ENCODE assay signal across 9 mouse cellular contexts in the genomic region with DNA sequence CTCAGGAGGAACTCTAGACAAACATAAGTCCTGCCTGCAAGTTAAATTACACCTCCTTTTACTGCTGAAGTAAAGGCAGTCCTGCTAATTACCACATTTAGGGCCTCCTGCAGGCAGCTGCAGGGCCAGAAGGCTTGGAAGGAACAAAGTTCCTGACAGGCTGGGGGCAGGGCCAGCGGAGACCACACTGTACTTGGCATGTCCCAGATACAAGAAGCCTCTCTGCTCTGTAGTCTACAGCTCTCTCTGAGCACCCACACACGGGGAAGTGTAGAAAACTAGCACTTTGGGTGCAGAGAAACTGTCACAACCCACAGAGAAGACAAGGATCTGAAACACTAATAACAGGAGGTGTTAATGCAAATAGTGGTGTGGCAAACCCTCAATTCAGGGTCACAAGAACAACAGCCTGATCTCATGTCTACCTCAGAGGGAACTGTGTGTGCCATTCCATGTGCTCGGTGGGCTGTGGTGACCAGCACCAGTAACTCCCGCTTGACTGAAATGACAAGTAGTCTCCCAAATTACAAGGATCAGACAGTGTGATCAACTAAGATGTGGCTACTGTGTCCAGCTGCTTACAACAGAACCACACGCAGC. TPM values are rescaled to one million over a fixed set of nuclear protein-coding genes. Genes with fewer than 3 reads are reported as not detected.
DNase-seq lines count a peak whose midpoint lies in the region; ATAC-seq and TF ChIP-seq lines count a peak whose summit lies in the region.
"Had no signal": no experiment of that assay in that cellular context is flagged by ENCODE, and none has a peak within 500 bp of the region (broad histone marks: within the 10 kb centered on the region; RNA-seq: fewer than 3 reads in every experiment).

No protein-coding gene starts in this region.

- no peak overlapping the region for H3K27ac ChIP-seq in midbrain, postnatal 0 days (ENCODE audit: low read depth, low read length)
- H3K27ac ChIP-seq in midbrain, embryonic 15.5 days = no peak overlapping the region
- peak overlapping the region; percentile 51 for H3K27ac ChIP-seq in kidney, postnatal 0 days
- H3K27ac ChIP-seq in olfactory bulb, adult 2 months (ENCODE audit: insufficient read depth, low read depth, low read length) = peak overlapping the region; percentile 92
- H3K27ac ChIP-seq: liver, embryonic 14.5 days had no signal

- H3K4me3 ChIP-seq in midbrain, postnatal 0 days (ENCODE audit: low read depth, low read length) = no peak overlapping the region
- no peak overlapping the region for H3K4me3 ChIP-seq in midbrain, embryonic 15.5 days
- no peak overlapping the region for H3K4me3 ChIP-seq in kidney, postnatal 0 days (replicated peaks; ENCODE audit: low read depth, low read length)
- H3K4me3 ChIP-seq in olfactory bulb, adult 2 months (ENCODE audit: insufficient read depth, low read depth, low read length) = no peak overlapping the region

- H3K4me2 ChIP-seq in midbrain, postnatal 0 days (ENCODE audit: low read depth, low read length, poor library complexity, severe bottlenecking) = no peak overlapping the region
- no peak overlapping the region for H3K4me2 ChIP-seq in midbrain, embryonic 15.5 days
- no peak overlapping the region for H3K4me2 ChIP-seq in kidney, postnatal 0 days (ENCODE audit: low read length)

- no peak overlapping the region for H3K9ac ChIP-seq in midbrain, postnatal 0 days (replicated peaks; ENCODE audit: low read length, poor library complexity, severe bottlenecking)
- no peak overlapping the region for H3K9ac ChIP-seq in midbrain, embryonic 15.5 days
- H3K9ac ChIP-seq in kidney, postnatal 0 days (ENCODE audit: low read depth, low read length) = no peak overlapping the region
- H3K9ac ChIP-seq: liver, embryonic 14.5 days had no signal

- TF ChIP-seq POLR2A in olfactory bulb, adult 2 months (IDR thresholded peaks at IDR 0.05; ENCODE audit: insufficient read depth, low read depth, low read length) = no peak

- no peaks in the 10 kb centered on the region for H3K27me3 ChIP-seq in midbrain, postnatal 0 days (ENCODE audit: insufficient read depth, low read length)
- no peaks in the 10 kb centered on the region for H3K27me3 ChIP-seq in midbrain, embryonic 15.5 days (replicated peaks)
- H3K27me3 ChIP-seq in kidney, postnatal 0 days (ENCODE audit: insufficient read depth, low read length) = no peaks in the 10 kb centered on the region

- 43% methylated on average over 5 of the region's 5 CpGs for WGBS in midbrain, postnatal 0 days
- WGBS in midbrain, embryonic 15.5 days = 30% methylated on average over 5 of the region's 5 CpGs
- 16% methylated on average over 5 of the region's 5 CpGs for WGBS in kidney, postnatal 0 days
- 10% methylated on average over 5 of the region's 5 CpGs for WGBS in olfactory bulb, adult 2 months

- no peaks in the 10 kb centered on the region for H3K36me3 ChIP-seq in midbrain, postnatal 0 days (ENCODE audit: insufficient read depth, low read length)
- H3K36me3 ChIP-seq in midbrain, embryonic 15.5 days (replicated peaks) = no peaks in the 10 kb centered on the region
- no peaks in the 10 kb centered on the region for H3K36me3 ChIP-seq in kidney, postnatal 0 days (ENCODE audit: insufficient read depth, low read length)

- H3K4me1 ChIP-seq in midbrain, postnatal 0 days (ENCODE audit: insufficient read depth, low read length) = peaks cover 3% of the 10 kb centered on the region; the same call in 1 of the 2 replicates
- H3K4me1 ChIP-seq in midbrain, embryonic 15.5 days = peaks cover 19% of the 10 kb centered on the region
- H3K4me1 ChIP-seq in kidney, postnatal 0 days (replicated peaks; ENCODE audit: insufficient read depth, low read length) = no peaks in the 10 kb centered on the region; the same call in 1 of the 2 replicates
- peaks cover 42% of the 10 kb centered on the region for H3K4me1 ChIP-seq in olfactory bulb, adult 2 months (ENCODE audit: control insufficient read depth, insufficient read depth, low read length)

- peak; percentile 51 to 52 for DNase-seq in cerebellum, adult 18-20 months
- no peak for DNase-seq in cerebellum, postnatal 14 days
- DNase-seq in midbrain, postnatal 0 days (ENCODE audit: low spot score) = peak; percentile 21
- peak; percentile 38 for DNase-seq in kidney, postnatal 0 days (ENCODE audit: low spot score)
- no peak for DNase-seq in ovary, postnatal 10 days (ENCODE audit: low spot score)

- H3K9me3 ChIP-seq in midbrain, postnatal 0 days (ENCODE audit: low read length) = no peaks in the 10 kb centered on the region
- no peaks in the 10 kb centered on the region for H3K9me3 ChIP-seq in midbrain, embryonic 15.5 days
- no peaks in the 10 kb centered on the region for H3K9me3 ChIP-seq in kidney, postnatal 0 days (replicated peaks; ENCODE audit: low read length)

- no peak for ATAC-seq in midbrain, postnatal 0 days (ENCODE audit: low FRiP score)
- ATAC-seq in midbrain, embryonic 15.5 days (replicated peaks) = no peak
- no peak for ATAC-seq in kidney, postnatal 0 days (replicated peaks; ENCODE audit: low FRiP score, low read depth)
- ATAC-seq in granulocyte monocyte progenitor cell, adult 5-6 weeks (replicated peaks; ENCODE audit: poor library complexity, severe bottlenecking) = no peak; the same call in 1 of the 2 replicates

- no peak for TF ChIP-seq CTCF in midbrain, postnatal 0 days (IDR thresholded peaks at IDR 0.05)
- no peak for TF ChIP-seq CTCF in kidney, postnatal 0 days (IDR thresholded peaks at IDR 0.05; ENCODE audit: low read depth)
- TF ChIP-seq CTCF in olfactory bulb, adult 2 months (IDR thresholded peaks at IDR 0.05; ENCODE audit: insufficient read depth, low read depth, low read length) = no peak

RNA-seq across cellular contexts. Expression of a gene that starts 37.8 kb away (rescaled TPM):
- 85.8 and 87.0 TPM in 2 replicates for total RNA-seq in midbrain, postnatal 0 days (2014; rRNA removed)
- polyA plus RNA-seq in midbrain, postnatal 0 days (2015; fragmentation: Nextera tagmentation; extraction: Ambion mirVana) = 153 and 158 TPM in 2 replicates
- 173 and 176 TPM in 2 replicates for polyA plus RNA-seq in midbrain, embryonic 15.5 days (2015; fragmentation: Nextera tagmentation; extraction: Ambion mirVana)
- polyA plus RNA-seq in kidney, postnatal 0 days (2015; fragmentation: Nextera tagmentation; extraction: Ambion mirVana) = 69.9 and 72.8 TPM in 2 replicates
- 264 TPM in 1 of 2 replicates, not detected in the other for polyA plus RNA-seq in olfactory bulb, adult 2 months (2012; ENCODE audit: insufficient read depth, insufficient read length, low replicate concordance, missing spikeins)
- total RNA-seq in granulocyte monocyte progenitor cell, adult 5-6 weeks (2014; fragmentation: Nextera tagmentation) = 106 and 112 TPM in 2 replicates
- 40.4 and 56.0 TPM in 2 replicates for total RNA-seq in granulocyte monocyte progenitor cell, adult 5-6 weeks (2017)

RNA-seq across cellular contexts. Expression of a gene that starts 42.5 kb away (rescaled TPM):
- total RNA-seq in midbrain, postnatal 0 days (2014; rRNA removed) = 33.7 and 35.7 TPM in 2 replicates
- 44.9 and 49.6 TPM in 2 replicates for polyA plus RNA-seq in midbrain, postnatal 0 days (2015; fragmentation: Nextera tagmentation; extraction: Ambion mirVana)
- 43.5 and 44.5 TPM in 2 replicates for polyA plus RNA-seq in midbrain, embryonic 15.5 days (2015; fragmentation: Nextera tagmentation; extraction: Ambion mirVana)
- 49.7 and 57.9 TPM in 2 replicates for polyA plus RNA-seq in kidney, postnatal 0 days (2015; fragmentation: Nextera tagmentation; extraction: Ambion mirVana)
- not detected in 2 replicates for polyA plus RNA-seq in olfactory bulb, adult 2 months (2012; ENCODE audit: insufficient read depth, insufficient read length, low replicate concordance, missing spikeins)
- 21.9 and 26.1 TPM in 2 replicates for total RNA-seq in granulocyte monocyte progenitor cell, adult 5-6 weeks (2014; fragmentation: Nextera tagmentation)
- 12.8 and 21.6 TPM in 2 replicates for total RNA-seq in granulocyte monocyte progenitor cell, adult 5-6 weeks (2017)

RNA-seq across cellular contexts. Expression of a gene that starts 57.8 kb away (rescaled TPM):
- 13.6 and 13.7 TPM in 2 replicates for total RNA-seq in midbrain, postnatal 0 days (2014; rRNA removed)
- 15.7 and 17.7 TPM in 2 replicates for polyA plus RNA-seq in midbrain, postnatal 0 days (2015; fragmentation: Nextera tagmentation; extraction: Ambion mirVana)
- 11.2 and 12.9 TPM in 2 replicates for polyA plus RNA-seq in midbrain, embryonic 15.5 days (2015; fragmentation: Nextera tagmentation; extraction: Ambion mirVana)
- polyA plus RNA-seq in kidney, postnatal 0 days (2015; fragmentation: Nextera tagmentation; extraction: Ambion mirVana) = 57.3 and 61.6 TPM in 2 replicates
- not detected in 2 replicates for polyA plus RNA-seq in olfactory bulb, adult 2 months (2012; ENCODE audit: insufficient read depth, insufficient read length, low replicate concordance, missing spikeins)
- 18.9 and 32.1 TPM in 2 replicates for total RNA-seq in granulocyte monocyte progenitor cell, adult 5-6 weeks (2014; fragmentation: Nextera tagmentation)
- 17.5 and 29.5 TPM in 2 replicates for total RNA-seq in granulocyte monocyte progenitor cell, adult 5-6 weeks (2017)

Comparison
In these comparisons a context has a peak if more than half of its experiments do, and no peak if none do; other contexts are left out.
1. DNase-seq: peak in cerebellum, adult 18-20 months (2 of 2), midbrain, postnatal 0 days (single experiment) and kidney, postnatal 0 days (single experiment); none in cerebellum, postnatal 14 days (0 of 2) and ovary, postnatal 10 days (single experiment).
2. H3K27ac ChIP-seq: peak in kidney, postnatal 0 days (single experiment) and olfactory bulb, adult 2 months (single experiment); none in midbrain, postnatal 0 days (single experiment) and midbrain, embryonic 15.5 days (single experiment).